Mouse (Mus musculus) activated CD4-positive, CD25-positive, alpha-beta regulatory T cell (primary cell): ENCODE data around the gene Washc1. TPM values are rescaled to one million over a fixed set of nuclear protein-coding genes. Genes with fewer than 3 reads are reported as not detected.

Experiments used
- polyA plus RNA-seq, 2 experiments: library from polyadenylated mRNA; unstranded; fragments of 100-300 nt; shearing (Covaris generic); gene quantifications; one replicate each; pipeline ENCODE4 v1.2.1; 2017

Washc1 gene
- polyA plus RNA-seq: 10 to 100 TPM; 15.5 to 18.5 TPM

DNA sequence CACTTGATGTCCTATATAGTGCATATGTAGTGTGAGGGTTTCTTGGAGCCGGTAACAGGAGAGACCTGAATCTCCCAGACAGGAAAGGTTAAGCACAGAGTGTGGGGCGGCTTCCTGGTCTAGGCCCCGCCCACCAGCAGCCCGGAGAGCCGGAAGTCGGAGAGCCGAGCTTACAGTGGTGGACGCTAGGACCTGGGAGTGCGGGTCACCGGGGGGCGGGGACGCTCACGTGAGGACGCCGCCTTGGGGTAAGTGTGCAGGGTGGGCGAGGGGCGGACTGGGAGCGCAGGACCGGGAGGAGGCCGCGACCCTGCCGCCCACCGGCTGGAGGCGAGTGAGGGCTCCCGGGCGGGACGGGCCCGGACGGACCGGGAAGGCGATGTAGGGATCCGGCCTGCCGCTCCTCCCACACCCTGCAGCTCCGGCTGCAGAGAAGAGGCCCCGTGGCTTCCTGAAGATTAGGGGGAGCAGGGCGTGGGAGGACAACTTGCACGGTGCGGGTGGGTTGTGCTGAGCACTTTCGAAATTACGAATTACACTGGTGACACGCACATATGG is at the start of gene Washc1:
Gene Washc1 (plus strand): TSS at position 144 of the 558 bp plus-strand sequence.

DNA sequence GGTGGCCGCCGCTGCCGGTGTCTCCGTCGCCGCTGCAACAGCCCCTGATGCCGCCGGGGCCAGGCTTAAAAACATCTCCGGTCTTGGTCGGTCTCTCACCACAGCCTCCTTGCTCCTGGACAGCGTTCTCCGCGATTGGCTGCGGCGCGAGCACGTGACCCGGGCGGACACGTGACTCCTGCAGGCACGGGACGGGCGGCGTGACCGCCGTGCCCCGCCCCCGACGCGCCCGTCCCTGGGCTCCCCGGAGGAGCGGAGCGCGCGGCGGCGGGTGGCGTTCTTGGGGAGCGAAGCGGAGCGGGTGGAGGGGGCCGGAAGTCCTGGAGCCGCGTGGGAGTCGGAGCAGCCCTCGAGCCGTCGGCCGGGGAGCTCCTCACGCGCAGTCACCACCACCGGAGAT is 34.4 kb upstream of the Washc1 start, which contains the start of gene Ankrd12:
Gene Ankrd12 (minus strand): TSS at position 156 of the 400 bp plus-strand sequence.

DNA sequence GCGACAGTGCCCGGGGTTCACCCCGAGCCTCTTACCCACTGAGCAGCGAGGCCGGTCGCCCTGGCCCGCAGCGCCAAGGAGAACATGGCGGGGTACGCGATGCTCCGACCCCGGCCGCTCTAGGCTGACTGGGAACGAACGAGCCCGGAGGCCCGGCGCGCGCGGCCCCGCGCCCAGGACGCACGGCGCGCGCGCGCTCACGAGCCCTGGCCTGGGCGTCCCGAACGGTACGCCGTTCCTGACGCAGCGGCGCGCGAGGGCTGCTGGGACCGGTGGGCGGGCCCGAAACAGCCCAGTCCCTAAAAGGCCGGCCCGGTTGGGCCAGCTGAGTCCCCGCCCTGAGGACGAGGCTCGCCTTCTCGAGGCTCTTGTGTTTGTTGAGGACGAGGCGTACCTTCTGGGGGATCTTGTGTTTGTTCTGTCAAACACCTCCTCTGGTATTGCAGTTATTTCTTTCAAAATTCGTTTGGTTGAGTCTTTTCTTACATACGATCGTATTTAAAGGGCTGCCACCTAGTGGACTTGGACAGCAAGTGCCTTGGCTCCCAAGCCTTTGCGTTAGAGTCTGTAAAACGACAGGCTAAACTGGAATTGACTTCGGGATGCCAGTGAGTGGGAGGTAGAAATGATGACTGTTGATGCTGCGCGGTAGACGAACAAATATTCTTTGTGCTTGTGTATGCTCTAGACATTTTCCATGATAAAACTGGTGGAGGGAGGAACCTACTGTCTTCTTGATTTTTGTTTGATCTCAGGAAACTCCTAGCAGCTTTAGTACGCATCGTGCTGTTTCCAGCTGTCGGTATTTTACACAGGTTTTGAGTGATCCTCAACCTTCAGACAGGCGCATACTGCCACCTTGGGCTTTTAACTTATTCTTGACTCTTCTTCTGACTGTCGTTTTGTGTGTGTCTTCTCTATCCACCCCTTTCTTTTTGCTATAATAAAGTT is 9.7 kb upstream of the Washc1 start, which contains the start of gene Ndufv2:
Gene Ndufv2 (minus strand): TSS at position 180 of the 951 bp plus-strand sequence.

DNA sequence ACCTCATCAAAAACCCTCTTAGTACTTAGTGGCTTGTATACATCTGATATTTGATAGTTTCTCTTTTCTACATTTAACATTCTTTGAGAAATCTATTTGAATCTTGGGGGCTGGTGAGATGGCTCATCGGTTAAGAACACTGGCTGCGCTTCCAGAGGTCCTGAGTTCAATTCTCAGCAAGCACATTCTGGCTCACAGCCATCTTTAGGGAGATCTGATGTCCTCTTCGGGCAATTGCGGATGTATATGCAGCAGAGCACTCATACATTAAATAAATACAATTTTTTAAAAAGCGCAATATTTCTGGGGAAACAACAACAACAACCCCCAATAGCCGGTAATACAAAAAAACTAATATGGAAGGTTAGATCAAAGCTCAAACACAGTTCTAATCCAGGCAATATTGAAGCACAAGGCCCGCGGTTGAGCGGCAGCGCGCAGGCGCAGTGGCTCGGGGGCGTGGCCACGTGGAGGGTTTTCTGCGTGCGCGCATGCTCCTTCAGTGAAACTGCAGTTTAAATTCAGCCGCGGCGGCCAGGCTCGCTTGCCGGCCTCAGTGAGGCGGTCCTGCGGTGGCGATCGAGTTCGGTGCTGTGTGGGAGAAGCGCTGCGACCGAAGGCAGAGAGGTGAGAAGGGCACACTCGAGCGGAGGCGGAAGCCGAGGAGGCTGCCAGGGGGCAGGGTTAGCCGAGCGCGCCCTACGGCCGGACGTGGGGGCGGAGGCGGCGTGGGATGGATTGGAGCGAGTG is 11.9 kb downstream of the Washc1 start, which contains the start of gene Ddx11:
Gene Ddx11 (plus strand): TSS at position 455 of the 750 bp plus-strand sequence.

Other genes starting within 250 kb of the Washc1 start
- 100 to 1,000 TPM; 121 to 123 TPM for gene Ralbp1, start 225.7 kb upstream of the Washc1 start, polyA plus RNA-seq
- gene Twsg1, start 160.3 kb upstream of the Washc1 start, polyA plus RNA-seq: 10 to 100 TPM; 58.7 to 69.1 TPM
- 100 to 1,000 TPM; 129 to 138 TPM for gene Ankrd12, start 34.5 kb upstream of the Washc1 start, polyA plus RNA-seq
- 100 to 1,000 TPM; 241 to 271 TPM for gene Ndufv2, start 10.0 kb upstream of the Washc1 start, polyA plus RNA-seq
- gene Ddx11, start 12.0 kb downstream of the Washc1 start, polyA plus RNA-seq: 10 to 100 TPM; 21.1 to 25.0 TPM